Mouse (Mus musculus): ENCODE measurements around the gene Tmem50a. TPM values are rescaled to one million over a fixed set of nuclear protein-coding genes. Genes with fewer than 3 reads are reported as not detected.

Tmem50a gene
- polyA plus RNA-seq, 2 experiments from 2014 or later = 529 to 546 TPM

Other genes starting within 250 kb of the Tmem50a start
- gene Man1c1, start 210.7 kb downstream of the Tmem50a start, polyA plus RNA-seq (2017; shearing (Covaris generic)) = 1 to 10 TPM; 1.0 to 1.4 TPM
- 10 to 100 TPM; 26.1 to 42.4 TPM for gene Ldlrap1, start 147.0 kb downstream of the Tmem50a start, polyA plus RNA-seq (2017; shearing (Covaris generic))
- 1 to 10 TPM; 4.2 to 7.1 TPM for gene Maco1, start 61.7 kb downstream of the Tmem50a start, polyA plus RNA-seq (2017; shearing (Covaris generic))
- under 1 TPM in 1 of 2 experiments, not detected in 1; 0.75 TPM for gene Rhd, start 50.5 kb downstream of the Tmem50a start, polyA plus RNA-seq (2017; shearing (Covaris generic))
- 100 to 1,000 TPM; 223 to 361 TPM for gene Rsrp1, start 8.6 kb upstream of the Tmem50a start, polyA plus RNA-seq (2017; shearing (Covaris generic))
- gene Syf2, start 15.9 kb upstream of the Tmem50a start, polyA plus RNA-seq (2017; shearing (Covaris generic)) = 100 to 1,000 TPM; 215 to 219 TPM
- 10 to 100 TPM in 1 of 2 experiments, 1 to 10 TPM in 1; 9.8 to 11.2 TPM for gene Runx3, start 205.6 kb upstream of the Tmem50a start, polyA plus RNA-seq (2017; shearing (Covaris generic))

Data from CD4-positive, CD25-positive, alpha-beta regulatory T cell, adult 4 months (primary cell).